Mouse (Mus musculus): Measurements from ENCODE around the gene Gpr61.

DNA sequence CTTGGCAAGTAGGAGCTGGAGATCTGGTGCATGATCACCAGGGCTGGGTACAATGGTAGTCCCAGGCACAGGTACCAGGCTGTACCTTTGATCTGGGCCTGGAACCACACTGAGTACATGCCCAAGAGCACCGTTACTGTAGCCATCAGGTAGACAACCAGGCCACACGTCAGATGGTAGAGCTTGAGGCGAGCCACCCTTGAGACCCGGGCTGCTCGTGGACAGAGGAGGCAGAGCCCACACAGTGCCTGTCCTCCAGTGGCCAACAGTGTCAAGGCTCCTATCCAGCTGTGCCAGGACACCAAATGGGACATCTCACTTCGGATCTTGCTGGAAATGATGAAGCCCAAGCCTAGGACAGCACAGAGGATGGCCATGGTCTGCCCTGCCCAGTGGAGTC is 44.5 kb upstream of the Gpr61 start:
- TF ChIP-seq CTCF (IDR thresholded peaks at IDR 0.05; ENCODE audit: low read depth, low read length) (no peak), GATA1 (IDR thresholded peaks at IDR 0.05; ENCODE audit: borderline replicate concordance, low read length) (no peak)

All from G1E (cell line).